Mouse (Mus musculus) liver, adult 2 months (tissue): ENCODE data around the gene Nrxn2.

ENCODE experiments used
- CTCF ChIP-seq: fragments of 200-500 bp; IDR thresholded peaks from 2 replicates; pipeline ENCODE4 v1.5.1; 2011; ENCODE audit warnings: low read depth, low read length, control low read depth
- POLR2A ChIP-seq: fragments of 200-500 bp; IDR thresholded peaks from 2 replicates; pipeline ENCODE4 v1.6.1; 2011; ENCODE audit warnings: low read length, control low read depth; ENCODE audit not compliant: insufficient read depth; ENCODE audit errors: extremely low read depth

GRCm38 (mm10) chr19:6384954-6385353, 33.6 kb upstream of the Nrxn2 start:
- no peak for TF ChIP-seq CTCF
- no peak for TF ChIP-seq POLR2A
